Mouse (Mus musculus) central nervous system, embryonic 18 days (tissue): ENCODE results near the gene Krt73. TPM values are rescaled to one million over a fixed set of nuclear protein-coding genes. Genes with fewer than 3 reads are reported as not detected.

Source experiments
- polyA plus RNA-seq: library from polyadenylated mRNA; depleted of rRNA; stranded (reverse); fragments of >200 nt; gene quantifications from 2 replicates; pipeline ENCODE4 v1.2.3, GENCODE M21; 2012; rRNA removed

Gene Krt73
- 0.52 and 0.95 TPM in 2 replicates for polyA plus RNA-seq

GRCm38 (mm10) chr15:101802296-101802835, at the start of gene Krt73:
Krt73 (minus strand) TSS chr15:101802346.

GRCm38 (mm10) chr15:101850694-101851093, 48.5 kb upstream of the Krt73 start, which contains the start of gene Krt1:
Krt1 (minus strand) TSS chr15:101850794.

DNA sequence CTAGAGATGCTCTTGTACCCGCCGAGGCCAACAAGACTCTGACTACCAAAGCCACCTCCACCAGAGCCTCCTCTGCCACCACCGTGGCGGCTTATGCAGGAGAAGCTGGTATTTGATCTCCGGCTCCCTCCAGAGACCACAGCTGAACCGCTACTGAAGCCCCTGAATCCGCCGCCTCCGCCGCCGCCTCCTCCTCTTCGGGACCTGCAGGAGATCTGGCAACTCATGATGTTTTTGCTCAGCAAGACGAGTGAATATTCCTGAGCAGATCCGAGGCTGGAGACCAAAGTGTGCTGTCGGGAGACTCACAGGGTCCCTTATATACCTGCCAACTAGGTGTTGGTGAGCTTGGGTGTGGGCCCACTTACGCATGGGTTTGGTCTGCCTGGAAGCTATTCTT, 15.7 kb upstream of the Krt73 start, which contains the start of gene Krt2:
Gene Krt2, minus strand, starts transcription at position 295 of the 400 bp plus-strand sequence.

GRCm38 (mm10) chr15:101786360-101786759, 15.8 kb downstream of the Krt73 start, which contains the start of gene Krt72:
Krt72 (minus strand) TSS chr15:101786460.

Other genes starting within 250 kb of the Krt73 start
- 0.15 and 0.16 TPM in 2 replicates for gene Krt90, start 239.4 kb downstream of the Krt73 start, polyA plus RNA-seq
- 0.07 and 0.09 TPM in 2 replicates for gene Krt75, start 228.4 kb downstream of the Krt73 start, polyA plus RNA-seq
- not detected in 2 replicates for gene Gm5414, start 174.2 kb downstream of the Krt73 start, polyA plus RNA-seq
- not detected in 2 replicates for gene Gm5478, start 155.0 kb downstream of the Krt73 start, polyA plus RNA-seq
- gene Krt6b, start 122.1 kb downstream of the Krt73 start, polyA plus RNA-seq, result 0.41 TPM in 1 of 2 replicates, not detected in the other
- gene Krt6a, start 108.0 kb downstream of the Krt73 start, polyA plus RNA-seq, result 0.04 and 40.9 TPM in 2 replicates
- gene Krt5, start 89.4 kb downstream of the Krt73 start, polyA plus RNA-seq, result 0.08 and 1.1 TPM in 2 replicates
- gene Krt71, start 59.2 kb downstream of the Krt73 start, polyA plus RNA-seq, result 0.08 and 0.36 TPM in 2 replicates
- 0.11 and 0.13 TPM in 2 replicates for gene Krt72, start 15.9 kb downstream of the Krt73 start, polyA plus RNA-seq
- 0.03 TPM in 2 replicates for gene Krt2, start 15.8 kb upstream of the Krt73 start, polyA plus RNA-seq
- 23.8 and 28.4 TPM in 2 replicates for gene Krt1, start 48.4 kb upstream of the Krt73 start, polyA plus RNA-seq
- 2.3 and 2.6 TPM in 2 replicates for gene Krt77, start 67.4 kb upstream of the Krt73 start, polyA plus RNA-seq
- gene Krt76, start 90.6 kb upstream of the Krt73 start, polyA plus RNA-seq, result 0.05 and 0.06 TPM in 2 replicates
- not detected in 2 replicates for gene Krt4, start 122.4 kb upstream of the Krt73 start, polyA plus RNA-seq
- gene Krt79, start 138.0 kb upstream of the Krt73 start, polyA plus RNA-seq, result 0.21 and 0.37 TPM in 2 replicates
- 0.01 and 0.48 TPM in 2 replicates for gene Krt78, start 151.9 kb upstream of the Krt73 start, polyA plus RNA-seq
- 1.5 and 55.6 TPM in 2 replicates for gene Krt8, start 202.1 kb upstream of the Krt73 start, polyA plus RNA-seq
- gene Krt18, start 225.8 kb upstream of the Krt73 start, polyA plus RNA-seq, result 1.5 and 29.3 TPM in 2 replicates